8 mouse cellular contexts compared by ENCODE assay signal in the genomic region with DNA sequence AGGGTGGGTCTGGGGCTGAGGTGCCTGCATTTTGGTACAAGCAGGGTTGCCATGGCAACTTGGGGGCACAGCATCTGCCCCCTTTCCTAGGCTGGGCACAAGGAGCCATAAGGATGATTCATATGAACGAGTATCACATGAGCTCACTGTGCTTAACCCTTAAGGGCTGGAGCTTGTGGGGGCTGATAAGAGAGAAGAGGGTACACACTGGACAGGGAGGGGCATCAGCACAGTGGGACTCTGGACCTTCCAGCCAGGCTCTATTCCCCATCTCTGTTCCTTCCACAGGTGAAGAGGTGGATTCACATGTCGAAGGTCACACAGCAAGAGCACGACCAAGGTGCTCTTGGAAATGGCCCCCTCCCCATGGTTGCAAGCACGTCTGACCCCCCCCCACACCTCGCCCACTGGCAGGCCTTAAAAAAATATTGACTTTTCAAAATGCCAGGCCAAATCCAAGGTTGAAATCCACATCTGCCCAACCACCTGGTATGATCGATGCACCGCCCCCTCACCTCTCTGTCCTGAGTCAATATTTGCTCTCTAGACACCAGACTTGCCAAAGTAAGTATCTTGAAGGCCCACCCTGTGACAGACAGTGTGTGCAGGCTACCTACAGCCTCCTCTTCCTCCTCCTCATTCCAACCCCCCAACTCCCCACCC. TPM values are rescaled to one million over a fixed set of nuclear protein-coding genes. Genes with fewer than 3 reads are reported as not detected.
DNase-seq lines count a peak whose midpoint lies in the region; ATAC-seq lines count a peak whose summit lies in the region.

No protein-coding gene starts in this region.

- 0 out of 2 replicates have a peak overlapping the region, but pooled peaks have one; percentile 34 for H3K27ac ChIP-seq in liver, embryonic 11.5 days (ENCODE audit: low read depth, low read length)
- H3K27ac ChIP-seq in stomach, embryonic 16.5 days (ENCODE audit: low read length), result peak overlapping the region; percentile 95

- no peaks in the 10 kb centered on the region for H3K36me3 ChIP-seq in erythroblast, embryonic 14.5 days (ENCODE audit: control insufficient read depth)
- peaks cover 3% of the 10 kb centered on the region for H3K36me3 ChIP-seq in megakaryocyte, embryonic 14.5 days (replicated peaks; ENCODE audit: low read length)
- H3K36me3 ChIP-seq in liver, embryonic 11.5 days (ENCODE audit: control insufficient read depth, insufficient read depth, low read length), result no peaks in the 10 kb centered on the region
- H3K36me3 ChIP-seq in stomach, embryonic 16.5 days (ENCODE audit: control insufficient read depth, insufficient read depth, low read length), result no peaks in the 10 kb centered on the region

- ATAC-seq in erythroblast, adult 5-6 weeks (replicated peaks; ENCODE audit: low FRiP score, poor library complexity, severe bottlenecking), result no peak
- ATAC-seq in megakaryocyte, adult 5-6 weeks (ENCODE audit: poor library complexity, severe bottlenecking), result no peak
- no peak; the same call in 1 of the 2 replicates for ATAC-seq in liver, embryonic 11.5 days (replicated peaks; ENCODE audit: low FRiP score)
- no peak for ATAC-seq in stomach, embryonic 16.5 days (ENCODE audit: insufficient read depth, low FRiP score)

- H3K9ac ChIP-seq in liver, embryonic 11.5 days (ENCODE audit: low read depth, low read length), result no peak overlapping the region; the same call in 1 of the 2 replicates
- peak overlapping the region; percentile 79 for H3K9ac ChIP-seq in stomach, embryonic 16.5 days (ENCODE audit: low read length)

- peak overlapping the region; percentile 55 for H3K4me3 ChIP-seq in erythroblast, embryonic 14.5 days (replicated peaks)
- peak overlapping the region; percentile 94 for H3K4me3 ChIP-seq in megakaryocyte, embryonic 14.5 days (replicated peaks)
- peak overlapping the region; percentile 61 for H3K4me3 ChIP-seq in liver, embryonic 11.5 days (ENCODE audit: low read depth, low read length)
- H3K4me3 ChIP-seq in stomach, embryonic 16.5 days (replicated peaks; ENCODE audit: low read length), result peak overlapping the region; percentile 54

- H3K4me2 ChIP-seq in liver, embryonic 11.5 days, result peak overlapping the region; percentile 95
- peak overlapping the region; percentile 88 for H3K4me2 ChIP-seq in stomach, embryonic 16.5 days (ENCODE audit: low read depth, low read length)

- 63% methylated on average over 7 of the region's 7 CpGs for WGBS in liver, embryonic 11.5 days
- WGBS in stomach, embryonic 16.5 days, result 47% methylated on average over 7 of the region's 7 CpGs

- H3K27me3 ChIP-seq in erythroblast, embryonic 14.5 days (ENCODE audit: control insufficient read depth), result peaks cover 28% of the 10 kb centered on the region
- H3K27me3 ChIP-seq in megakaryocyte, embryonic 14.5 days (replicated peaks), result peaks cover 68% of the 10 kb centered on the region
- H3K27me3 ChIP-seq in liver, embryonic 11.5 days (replicated peaks; ENCODE audit: control insufficient read depth, insufficient read depth, low read length), result peaks cover 12% of the 10 kb centered on the region
- peaks cover 7% of the 10 kb centered on the region; the same call in 1 of the 2 replicates for H3K27me3 ChIP-seq in stomach, embryonic 16.5 days (ENCODE audit: control insufficient read depth, insufficient read depth, low read length)

- peaks cover 22% of the 10 kb centered on the region for H3K4me1 ChIP-seq in erythroblast, embryonic 14.5 days (ENCODE audit: control insufficient read depth)
- peaks cover 59% of the 10 kb centered on the region for H3K4me1 ChIP-seq in megakaryocyte, embryonic 14.5 days
- H3K4me1 ChIP-seq in liver, embryonic 11.5 days (replicated peaks; ENCODE audit: control insufficient read depth, insufficient read depth, low read length), result peaks cover 41% of the 10 kb centered on the region
- H3K4me1 ChIP-seq in stomach, embryonic 16.5 days (ENCODE audit: control insufficient read depth, insufficient read depth, low read length), result peaks cover 16% of the 10 kb centered on the region; the same call in 1 of the 2 replicates

- no peak for DNase-seq in liver, embryonic 11.5 days (ENCODE audit: low spot score)
- no peak for DNase-seq in urinary bladder, postnatal 36 days (ENCODE audit: low spot score in 2 of 2)
- DNase-seq in thymus, postnatal 14 days, result no peak

- H3K9me3 ChIP-seq in erythroblast, embryonic 14.5 days (ENCODE audit: control insufficient read depth, low read length), result peaks cover 4% of the 10 kb centered on the region
- peaks cover 15% of the 10 kb centered on the region for H3K9me3 ChIP-seq in megakaryocyte, embryonic 14.5 days
- H3K9me3 ChIP-seq in liver, embryonic 11.5 days (ENCODE audit: control insufficient read depth, low read length), result no peaks in the 10 kb centered on the region
- peaks cover 4% of the 10 kb centered on the region; the same call in 1 of the 2 replicates for H3K9me3 ChIP-seq in stomach, embryonic 16.5 days (replicated peaks; ENCODE audit: control insufficient read depth, low read length)

RNA-seq across cellular contexts. Expression of a gene that starts 57.8 kb away (rescaled TPM):
- not detected in 2 replicates for polyA plus RNA-seq in erythroblast, embryonic 14.5 days (2012)
- not detected in 2 replicates for total RNA-seq in erythroblast, adult 5-6 weeks (2015; ENCODE audit: low replicate concordance)
- total RNA-seq in erythroblast, adult 5-6 weeks (2017; ENCODE audit: low replicate concordance), result not detected in 2 replicates
- polyA plus RNA-seq in megakaryocyte, embryonic 14.5 days (2012; ENCODE audit: insufficient read depth, low replicate concordance), result 1.6 and 3.5 TPM in 2 replicates
- total RNA-seq in megakaryocyte, adult 5-6 weeks (2015), result not detected in 2 replicates
- not detected in 2 replicates for total RNA-seq in megakaryocyte, adult 5-6 weeks (2017)
- 0.27 and 0.49 TPM in 2 replicates for polyA plus RNA-seq in liver, embryonic 11.5 days (2014; fragmentation: Nextera tagmentation; extraction: Ambion mirVana)
- 0.85 and 1.2 TPM in 2 replicates for polyA plus RNA-seq in stomach, embryonic 16.5 days (2015; fragmentation: Nextera tagmentation; extraction: Ambion mirVana)
